Mouse (Mus musculus) liver, postnatal 0 days (tissue): Measurements from ENCODE around the gene Clk2.

ENCODE experiments used
- CTCF ChIP-seq: sonication (generic); IDR thresholded peaks from 2 replicates; pipeline ENCODE4 v1.5.1; 2016; ENCODE audit warnings: antibody characterized with exemption, low read depth
- EP300 ChIP-seq: IDR thresholded peaks from 2 replicates; pipeline ENCODE4 v1.6.1; 2016; ENCODE audit warnings: antibody characterized with exemption, low read depth, mild to moderate bottlenecking

DNA sequence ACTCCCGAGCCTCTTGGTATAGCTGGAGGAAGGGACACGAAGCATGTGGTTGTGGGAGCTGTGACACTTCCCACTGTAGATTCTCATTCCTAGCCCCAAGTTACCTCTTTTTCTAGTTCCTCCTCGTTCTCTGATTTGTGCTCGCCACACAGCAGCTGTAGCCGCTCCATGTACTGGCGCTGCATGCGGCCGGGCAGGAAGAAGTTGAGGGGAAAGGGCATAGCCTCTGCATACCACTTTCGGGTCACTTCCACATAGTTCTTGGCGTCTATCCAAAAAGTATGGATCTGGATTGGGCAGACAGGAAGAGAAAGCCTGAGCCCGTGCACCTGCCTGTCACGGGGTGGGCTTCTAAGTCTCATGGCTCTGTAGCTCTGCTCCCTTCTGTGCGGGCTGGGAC lies 45.6 kb downstream of the Clk2 start:
- no peak for TF ChIP-seq CTCF
- TF ChIP-seq EP300, result no peak
